Mouse (Mus musculus) C2C12 (cell line): Measurements from ENCODE around the gene Dpp7.

Source experiments
- CTCF ChIP-seq: IDR thresholded peaks from one replicate; pipeline ENCODE4 v1.5.1; 2011; ENCODE audit not compliant: control insufficient read depth, insufficient read depth, insufficient read length
- MYOD1 ChIP-seq: IDR thresholded peaks from one replicate; pipeline ENCODE4 v1.6.1; 2011; ENCODE audit warnings: low read depth; ENCODE audit not compliant: control insufficient read depth, insufficient read length
- USF1 ChIP-seq: IDR thresholded peaks from one replicate; pipeline ENCODE4 v1.6.1; 2011; ENCODE audit warnings: low read depth, mild to moderate bottlenecking, control low read depth, moderate library complexity

GRCm38 (mm10) chr2:25400764-25401163, 44.6 kb upstream of the Dpp7 start:
- TF ChIP-seq CTCF (peak; percentile 71), USF1 (no peak), MYOD1 (no peak)
